Mouse (Mus musculus) brain, adult 2 months (tissue): ENCODE results near the gene Cdh23.
A peak's percentile ranks its signal among the peaks of the same experiment; 100 is the strongest.

Source experiments
- DNase-seq: peaks from one replicate; pipeline ENCODE4 v3.0.0; 2011; ENCODE audit warnings: low read depth, low spot score

The Cdh23 gene

DNA sequence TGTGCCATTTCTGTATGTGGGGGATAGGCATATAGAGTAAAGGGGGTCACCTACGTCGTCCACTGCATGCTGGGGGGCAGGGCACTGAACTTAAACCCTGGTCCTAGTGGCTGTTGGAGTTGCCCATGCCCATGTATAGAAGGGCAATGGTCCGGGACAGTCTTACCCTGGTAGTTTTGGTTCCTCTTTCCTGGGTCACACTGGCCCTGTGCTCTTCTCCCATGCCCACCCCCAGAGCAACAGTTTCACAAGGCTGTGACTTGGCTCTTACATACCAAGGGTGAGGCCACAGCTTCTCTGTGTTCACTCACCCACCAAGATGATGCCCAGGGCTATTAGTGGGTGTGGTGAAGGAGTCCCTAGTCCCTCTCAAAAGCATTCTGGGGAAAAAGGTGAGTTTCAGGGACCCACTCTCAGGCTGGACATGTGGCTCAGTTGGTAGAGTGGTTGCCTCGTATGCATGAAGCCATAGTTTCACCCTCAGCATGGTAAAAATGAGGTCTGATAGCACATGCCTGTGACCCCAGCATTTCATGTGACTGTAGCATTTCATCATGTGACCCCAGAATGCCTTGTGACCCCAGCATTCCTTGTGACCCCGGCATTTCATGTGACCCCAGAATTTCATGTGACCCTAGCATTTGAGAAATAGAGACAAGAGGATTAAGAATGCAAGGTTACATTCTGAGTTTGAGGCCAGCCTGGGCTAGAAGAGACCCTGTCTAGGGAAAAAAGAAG, 435.6 kb downstream of the Cdh23 start:
- DNase-seq = peak; percentile 30

DNA sequence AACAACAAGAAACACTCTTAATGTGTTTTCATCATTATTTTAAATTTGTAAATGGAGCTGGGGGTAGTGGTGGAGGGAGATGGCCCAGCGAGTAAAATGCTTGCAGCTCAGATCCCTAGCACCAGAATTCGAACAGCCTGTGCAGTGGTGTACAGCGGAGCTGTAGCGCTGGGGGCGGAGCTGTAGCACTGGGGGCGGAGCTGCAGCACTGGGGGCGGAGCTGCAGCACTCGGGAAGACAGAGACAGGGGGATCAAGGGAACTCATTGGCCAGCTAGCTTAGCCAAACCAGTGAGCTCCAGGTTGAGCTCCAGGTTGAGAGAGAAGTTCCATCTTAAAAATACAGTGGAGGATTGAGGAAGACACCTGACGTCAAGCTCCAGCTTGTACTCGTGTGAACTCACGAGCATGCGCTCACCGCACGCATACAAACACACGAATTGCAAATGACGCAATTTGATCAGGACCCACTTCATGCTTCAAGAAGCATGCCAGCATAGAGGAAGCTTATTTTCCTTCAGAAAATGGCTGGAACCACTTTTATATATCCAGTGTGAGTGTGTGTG, 438.9 kb downstream of the Cdh23 start:
- DNase-seq = no peak

DNA sequence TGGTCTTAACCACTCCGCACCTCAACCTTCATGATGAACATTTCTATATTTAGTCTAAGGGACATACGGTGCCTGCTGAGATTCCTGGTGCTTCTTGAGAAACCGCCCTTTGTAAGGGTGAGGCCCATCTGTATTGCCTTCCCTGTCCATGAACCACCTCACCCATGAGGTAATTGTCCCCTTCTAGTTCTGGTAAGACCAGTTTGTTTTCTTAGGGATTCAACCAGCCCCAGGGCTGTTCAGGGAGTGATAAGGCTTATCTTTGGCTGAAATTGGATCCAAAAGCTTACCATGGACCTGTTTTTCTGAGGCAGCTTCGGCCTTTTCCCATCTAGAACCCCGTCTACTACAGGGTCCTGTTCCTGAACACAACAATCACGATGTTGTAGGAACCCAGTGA, 440.2 kb downstream of the Cdh23 start:
- no peak for DNase-seq
